Mouse (Mus musculus) neutrophil, adult 5-6 weeks (primary cell): ENCODE data around the gene Stard9. TPM values are rescaled to one million over a fixed set of nuclear protein-coding genes. Genes with fewer than 3 reads are reported as not detected.

ENCODE experiments used
- ATAC-seq: fragments of 151-379, 151-347 bp; 2 replicates; pipeline ENCODE4 v1.8.0; 2017; ENCODE audit warnings: mild to moderate bottlenecking, moderate TSS enrichment; ENCODE audit not compliant: insufficient number of reproducible peaks, poor library complexity, low FRiP score, severe bottlenecking; ENCODE audit errors: extremely low read depth
- total RNA-seq: library from RNA; stranded (forward); fragments of 200-1000 nt; gene quantifications from 2 replicates; pipeline ENCODE4 v1.2.3, GENCODE M21; 2017

Stard9 gene
- total RNA-seq, 1 experiment from 2014 or later: 6.9 TPM

DNA sequence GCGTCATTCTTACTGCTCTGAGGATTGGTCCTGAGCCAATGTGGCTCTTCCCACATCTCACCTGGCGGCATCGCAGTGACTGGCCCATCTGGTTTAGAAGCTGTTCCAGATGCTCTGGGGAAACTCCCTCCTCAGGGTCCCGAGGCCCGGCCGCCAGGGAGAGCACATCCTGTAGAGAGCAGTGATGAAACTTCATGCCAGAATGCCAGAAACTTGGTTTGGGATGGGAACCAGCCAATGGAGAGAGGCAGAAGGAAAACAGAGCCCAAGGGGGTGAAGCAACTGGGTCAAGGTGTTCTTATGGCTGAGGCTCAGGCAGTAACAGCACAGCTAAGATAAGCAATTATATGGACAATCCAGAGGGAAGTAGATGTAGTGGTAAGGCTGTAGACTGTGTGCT is 91.9 kb downstream of the Stard9 start:
- no peak for ATAC-seq

DNA sequence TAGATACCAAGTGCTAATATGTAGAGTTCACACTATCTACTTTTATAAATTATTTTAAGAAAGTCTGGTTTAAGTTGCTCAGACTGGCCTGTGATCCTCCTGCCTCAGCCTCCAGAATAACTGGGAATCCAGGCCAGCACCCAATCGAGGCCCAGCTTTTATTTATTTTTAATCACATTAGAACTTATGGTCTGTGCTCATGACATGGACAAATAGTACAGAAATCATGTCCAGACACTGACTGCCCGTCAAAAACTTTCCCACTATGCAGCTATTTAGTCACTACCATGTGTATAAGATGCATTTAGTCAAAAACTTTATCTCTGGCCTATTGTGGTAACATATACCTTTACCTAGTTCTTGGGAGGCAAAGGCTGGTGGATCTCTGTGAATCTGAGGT is 93.0 kb downstream of the Stard9 start:
- ATAC-seq: no peak

DNA sequence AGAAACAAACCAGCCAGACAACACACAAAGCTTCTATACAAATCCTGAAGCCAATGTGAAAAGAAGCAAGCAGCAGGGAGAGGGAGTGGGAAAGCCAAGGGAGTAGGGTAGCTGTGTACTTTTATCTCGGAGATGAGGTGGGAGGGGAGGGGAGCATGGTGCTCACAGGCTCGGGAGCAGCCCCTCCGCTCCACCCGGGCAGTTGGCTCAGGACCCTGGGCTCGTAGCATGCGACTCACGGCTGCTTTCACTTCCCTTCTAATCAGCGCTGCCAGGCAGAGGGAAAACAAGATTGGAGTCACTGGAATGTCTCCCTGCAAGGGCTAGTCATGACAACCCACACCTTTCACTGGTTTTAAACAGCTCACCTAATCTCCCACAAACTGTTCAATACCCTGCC is 93.6 kb downstream of the Stard9 start:
- no peak for ATAC-seq

DNA sequence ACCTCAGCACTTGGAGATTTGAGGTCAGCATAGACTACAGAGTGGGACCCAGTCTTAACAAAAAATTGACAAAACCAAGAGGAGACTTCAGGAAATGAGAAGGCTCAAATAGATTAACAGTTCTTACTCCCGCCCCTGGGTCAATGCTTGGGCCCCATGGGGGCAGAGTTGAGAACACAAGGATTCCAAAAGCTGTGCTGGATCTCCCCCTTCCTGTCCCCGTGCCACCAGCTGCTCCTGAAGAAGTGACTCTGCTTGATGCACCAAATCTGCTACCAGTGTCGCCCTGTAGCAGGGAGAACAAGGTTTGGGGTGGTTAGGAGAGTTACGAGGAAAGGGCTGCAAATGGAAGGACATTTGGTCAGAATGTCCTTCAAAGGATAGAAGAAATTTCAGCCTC is 94.7 kb downstream of the Stard9 start:
- ATAC-seq: no peak

DNA sequence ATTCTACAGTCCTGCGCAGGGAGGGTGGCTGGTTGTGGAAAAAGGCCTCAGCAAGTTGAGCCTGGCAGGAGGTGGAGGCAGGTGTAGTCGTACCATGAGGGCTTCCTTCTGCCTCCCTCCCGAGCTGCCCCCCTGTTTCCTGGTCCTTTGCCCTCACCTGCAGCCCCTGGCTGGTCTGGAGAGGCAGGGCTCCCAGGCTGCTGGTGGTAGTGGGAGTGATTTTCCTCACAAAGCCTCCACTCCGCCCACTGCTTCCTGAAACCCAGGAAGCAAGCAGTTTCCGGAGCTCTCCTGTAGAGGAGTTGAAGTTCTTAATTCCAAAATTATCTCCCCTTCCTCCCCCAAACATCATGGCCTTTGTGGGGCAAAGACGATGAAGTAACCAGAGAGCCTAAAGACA is 95.3 kb downstream of the Stard9 start:
- ATAC-seq: no peak

DNA sequence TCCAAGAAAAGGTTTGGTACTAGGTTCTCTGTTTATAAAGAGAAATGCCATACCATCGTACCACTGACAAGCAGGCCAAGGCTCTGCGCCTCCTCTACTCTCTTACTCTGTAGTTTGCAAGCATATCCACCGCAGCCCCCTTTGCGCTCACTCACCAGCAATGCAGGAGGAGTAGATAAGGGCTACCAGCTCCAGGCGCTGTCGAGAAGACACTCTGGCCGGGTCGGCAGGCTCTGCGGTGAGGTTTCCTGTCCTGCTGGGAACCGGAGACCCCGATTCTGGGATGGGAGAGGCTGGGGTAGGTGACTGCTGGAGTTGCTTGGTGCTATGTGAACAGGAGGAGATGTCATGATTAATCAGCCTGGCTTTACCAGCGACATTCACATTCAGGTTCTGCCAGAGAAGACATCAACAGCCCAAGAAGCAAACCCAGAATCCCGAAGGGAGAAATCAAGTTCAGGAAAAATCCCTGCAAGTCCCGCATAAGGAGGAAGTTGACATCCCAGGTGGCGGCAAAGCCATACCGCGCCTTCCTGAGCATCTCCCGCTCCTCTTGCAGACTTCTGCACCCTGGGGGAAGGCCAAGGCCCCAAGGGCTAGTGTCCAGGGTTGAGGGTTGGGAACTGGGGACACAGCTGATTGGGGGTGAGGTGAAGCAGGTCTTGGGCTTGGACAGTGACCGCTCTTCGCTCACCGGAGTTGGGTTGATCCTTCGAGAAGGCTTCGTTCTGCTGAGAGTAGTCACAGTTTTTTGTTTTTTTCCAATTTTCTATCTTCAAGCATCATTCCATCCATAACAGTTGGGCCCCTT is 101.1 kb downstream of the Stard9 start:
- ATAC-seq: no peak

DNA sequence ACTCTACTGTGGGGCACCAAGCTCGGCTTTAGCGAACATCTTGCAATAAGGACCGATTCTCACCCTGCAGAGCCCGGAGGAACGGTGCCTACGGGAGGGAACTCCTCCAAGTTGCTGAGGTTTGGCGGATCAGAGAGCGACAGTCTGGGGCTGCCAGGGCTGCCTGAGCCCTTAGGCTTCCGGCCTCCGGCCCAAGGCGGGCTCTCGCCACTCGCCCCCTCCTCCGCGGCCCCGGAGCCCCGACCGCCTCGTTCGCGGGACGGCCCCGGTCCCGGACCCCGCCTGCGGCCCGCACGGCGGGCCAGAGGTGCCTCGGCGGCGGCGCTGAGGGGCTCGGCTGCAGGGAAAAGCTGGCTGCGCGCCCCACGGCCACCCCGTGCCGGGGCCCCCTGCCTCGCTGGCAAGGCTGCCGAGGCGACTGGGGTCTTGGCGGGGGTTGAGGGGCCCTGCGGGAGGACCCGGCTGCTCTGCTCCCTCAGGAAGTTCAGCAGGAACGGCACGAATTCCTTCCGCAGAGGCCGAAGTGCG is 101.8 kb downstream of the Stard9 start:
- ATAC-seq: no peak

DNA sequence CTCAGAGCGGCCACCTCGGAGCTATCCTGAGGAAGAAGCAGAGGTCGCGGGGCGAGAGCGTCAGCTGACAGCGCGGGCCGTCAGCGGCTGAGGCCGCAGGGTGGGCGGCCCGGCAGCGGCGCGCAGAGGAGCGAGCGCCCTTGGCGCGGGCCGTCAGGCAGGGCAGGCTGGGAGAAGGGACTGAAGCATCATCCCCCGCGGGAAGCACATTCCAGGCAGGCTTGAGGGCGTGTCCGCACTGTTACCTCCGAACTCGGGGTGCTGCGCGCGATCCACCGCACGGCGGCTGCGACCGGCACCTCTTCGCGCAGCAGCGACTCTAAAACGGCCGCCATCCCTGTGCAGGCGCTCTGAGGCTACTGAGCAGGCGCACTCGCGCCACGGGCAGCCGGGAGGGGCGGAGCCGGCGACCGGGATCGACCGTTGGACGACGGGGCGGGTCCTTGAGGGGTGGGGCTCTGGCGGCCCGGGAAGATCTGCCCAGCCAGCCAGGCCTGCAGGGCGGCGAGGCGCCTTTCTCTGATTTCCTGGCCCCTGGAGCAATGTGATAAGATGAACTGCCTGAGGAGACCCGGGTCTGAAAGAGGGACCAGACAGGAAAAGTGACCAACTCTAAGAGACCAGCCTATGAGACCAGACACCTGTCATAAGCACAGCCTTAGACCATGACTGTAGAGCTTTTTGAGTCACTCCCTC is 102.4 kb downstream of the Stard9 start:
- ATAC-seq: peak; percentile 89

DNA sequence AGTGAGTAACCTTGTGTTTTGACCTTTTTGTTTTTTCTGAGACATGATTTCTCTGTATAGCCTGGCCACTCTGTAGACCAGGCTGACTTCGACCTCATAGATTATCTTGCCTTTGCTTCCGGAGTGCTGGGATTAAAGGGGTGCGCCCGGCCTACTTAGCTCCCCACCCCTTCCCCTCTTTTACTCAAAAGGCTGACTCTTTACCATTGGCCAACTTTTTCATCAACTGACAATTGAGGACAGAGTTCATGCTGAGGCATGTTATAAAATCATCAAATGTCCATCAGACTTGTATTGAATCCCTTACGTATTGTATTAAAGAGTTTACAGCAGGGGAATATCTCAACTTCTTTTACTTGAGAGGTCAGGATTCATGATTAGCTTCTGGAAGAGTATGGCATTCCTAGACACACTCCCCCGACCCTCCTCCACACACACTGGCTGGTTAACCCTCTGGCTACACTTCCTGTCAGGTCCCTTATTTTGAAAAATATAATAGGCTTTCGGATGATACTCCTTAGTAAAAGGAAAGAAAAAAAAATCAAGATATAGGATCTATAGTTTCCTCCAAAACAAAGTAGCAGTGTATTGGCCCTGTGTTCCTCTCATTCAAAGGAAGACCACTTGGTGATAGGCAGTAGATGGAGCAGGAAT is 103.1 kb downstream of the Stard9 start:
- no peak for ATAC-seq

DNA sequence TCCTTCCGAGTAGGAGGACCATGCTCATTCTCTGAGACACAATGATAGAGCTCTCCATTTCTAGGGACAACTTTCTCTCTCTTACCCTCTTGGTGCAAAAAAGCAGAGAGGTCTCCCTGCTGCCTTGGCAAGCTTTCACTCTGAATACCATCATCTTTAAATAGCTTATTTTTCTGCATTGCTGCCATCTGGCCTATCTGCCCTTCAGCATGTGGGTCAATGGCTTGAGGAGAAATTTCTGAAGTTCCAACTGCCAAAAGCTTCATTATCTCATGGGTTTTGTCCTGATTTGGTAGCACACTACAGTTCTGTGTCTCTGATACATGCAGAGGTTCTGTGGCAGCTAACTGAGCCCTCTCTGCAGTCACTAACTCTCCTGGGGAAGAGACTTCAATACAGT is 116.6 kb downstream of the Stard9 start:
- ATAC-seq: no peak

DNA sequence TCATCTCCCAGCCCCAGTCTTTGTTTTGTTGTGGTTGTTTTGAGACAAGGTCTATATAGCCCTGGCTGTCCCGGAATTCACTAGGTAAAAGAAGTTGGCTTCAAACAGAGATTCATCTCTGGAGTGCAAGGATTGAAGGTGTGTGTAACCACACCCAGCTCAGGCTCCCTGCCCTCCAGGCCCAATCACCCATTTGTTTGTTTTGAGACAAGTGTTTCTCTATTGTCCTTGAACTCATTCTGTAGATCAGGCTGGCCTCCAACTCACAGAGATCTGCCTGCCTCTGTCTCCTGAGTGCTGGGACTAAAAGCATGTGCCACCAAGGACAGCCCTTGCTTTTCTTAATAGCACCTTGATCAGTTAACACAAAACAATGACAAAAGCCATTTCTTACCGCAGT is 119.1 kb downstream of the Stard9 start:
- ATAC-seq: no peak

DNA sequence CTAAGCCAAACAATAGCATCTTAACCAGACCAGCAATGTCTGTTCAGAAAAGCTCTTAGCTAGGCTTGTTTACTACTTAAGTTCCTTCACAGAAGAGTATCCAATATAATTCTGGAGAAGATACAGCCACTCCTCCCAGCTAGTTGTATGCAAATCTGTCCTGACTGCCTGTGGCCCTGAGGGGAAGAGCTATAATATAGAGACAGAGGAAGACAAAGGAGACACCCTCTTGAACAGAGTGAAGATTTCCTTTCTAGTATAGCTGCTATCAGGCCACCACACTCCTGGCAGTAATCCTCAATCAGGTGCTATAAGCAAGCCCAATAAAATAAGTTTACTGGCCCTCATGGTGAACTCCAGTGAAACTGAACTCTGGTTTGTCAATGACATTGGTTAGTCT is 133.0 kb downstream of the Stard9 start:
- ATAC-seq: no peak

DNA sequence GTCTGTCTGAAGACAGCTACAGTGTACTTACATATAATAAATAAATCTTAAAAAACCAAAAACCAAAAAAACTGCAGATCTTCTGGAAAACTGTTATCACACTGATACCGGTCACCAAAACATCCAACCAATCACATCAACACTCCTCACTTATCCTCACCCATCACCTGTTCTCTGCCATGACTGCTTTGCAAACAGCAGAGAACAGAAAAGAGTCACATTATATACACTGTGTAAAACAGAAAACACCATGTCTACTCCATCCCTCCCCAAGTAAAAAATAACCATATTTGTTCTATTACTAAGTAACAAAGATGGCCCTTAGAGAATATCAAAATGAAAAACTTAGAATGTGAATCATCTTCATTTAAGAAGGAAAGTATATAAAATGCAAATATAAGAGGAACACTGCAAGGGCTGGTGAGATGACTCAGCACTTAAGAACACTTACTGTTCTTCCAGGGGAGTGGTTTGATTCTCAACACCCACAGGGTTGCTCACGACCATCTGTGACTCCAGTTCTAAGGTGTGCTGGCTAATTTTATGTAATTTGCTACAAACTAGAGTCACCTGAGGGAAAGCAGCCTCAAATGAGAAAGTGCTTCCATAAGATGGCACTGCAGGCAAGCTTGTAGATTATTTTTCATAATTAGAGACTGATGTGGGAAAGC is 141.5 kb downstream of the Stard9 start:
- no peak for ATAC-seq

Other genes starting within 250 kb of the Stard9 start
- 44.0 and 64.7 TPM in 2 replicates for gene Ganc, start 225.2 kb upstream of the Stard9 start, total RNA-seq
- gene Tmem87a, start 225.0 kb upstream of the Stard9 start, total RNA-seq: 78.5 and 85.5 TPM in 2 replicates
- 2.8 and 5.0 TPM in 2 replicates for gene Capn3, start 173.1 kb upstream of the Stard9 start, total RNA-seq
- 174 and 184 TPM in 2 replicates for gene Zfp106, start 65.3 kb upstream of the Stard9 start, total RNA-seq
- 618 and 662 TPM in 2 replicates for gene Snap23, start 61.5 kb upstream of the Stard9 start, total RNA-seq
- 6.3 and 7.4 TPM in 2 replicates for gene Haus2, start 19.7 kb upstream of the Stard9 start, total RNA-seq
- 23.0 and 29.7 TPM in 2 replicates for gene Lrrc57, start 19.6 kb upstream of the Stard9 start, total RNA-seq
- 19.0 and 19.8 TPM in 2 replicates for gene Cdan1, start 221.0 kb downstream of the Stard9 start, total RNA-seq
- gene Ttbk2, start 221.5 kb downstream of the Stard9 start, total RNA-seq: 4.1 and 5.2 TPM in 2 replicates